Mouse (Mus musculus) kidney, adult 11 months (tissue): ENCODE measurements around the gene Twsg1.
"Not testable (repeated sequence)": the region's sequence is repeated elsewhere in the genome, so short reads cannot be mapped to it uniquely, and the experiment has no call there.

ENCODE experiments used
- DNase-seq: peaks from one replicate; pipeline ENCODE4 v3.0.0; 2022

The Twsg1 gene

GRCm38 (mm10) chr17:65950622-65951404, at the start of gene Twsg1:
Twsg1 (minus strand) TSS chr17:65951226.
- DNase-seq = peak; percentile 93

- DNase-seq = no peak
Observed at GRCm38 (mm10) chr17:65988151-65988820, 37.3 kb upstream of the Twsg1 start.

- not testable (repeated sequence) for DNase-seq
Observed at GRCm38 (mm10) chr17:65976720-65977119, 25.7 kb upstream of the Twsg1 start.

- no peak for DNase-seq
Observed at GRCm38 (mm10) chr17:65967751-65968150, 16.7 kb upstream of the Twsg1 start.

GRCm38 (mm10) chr17:65962263-65962662, 11.2 kb upstream of the Twsg1 start:
- DNase-seq = no peak

GRCm38 (mm10) chr17:65961606-65962136, 10.6 kb upstream of the Twsg1 start:
- no peak for DNase-seq

GRCm38 (mm10) chr17:65959011-65959410, 8.0 kb upstream of the Twsg1 start:
- DNase-seq = no peak

- DNase-seq = no peak
Observed at GRCm38 (mm10) chr17:65958366-65958765, 7.3 kb upstream of the Twsg1 start.

- no peak for DNase-seq
Observed at GRCm38 (mm10) chr17:65957782-65958325, 6.8 kb upstream of the Twsg1 start.

- no peak for DNase-seq
Observed at GRCm38 (mm10) chr17:65956993-65957781, 6.2 kb upstream of the Twsg1 start.

GRCm38 (mm10) chr17:65956140-65956539, 5.1 kb upstream of the Twsg1 start:
- no peak for DNase-seq

- DNase-seq = no peak
Observed at GRCm38 (mm10) chr17:65953959-65954358, 2.9 kb upstream of the Twsg1 start.

GRCm38 (mm10) chr17:65952083-65952482, 1.1 kb upstream of the Twsg1 start:
- no peak for DNase-seq

GRCm38 (mm10) chr17:65950183-65950582, 843 bp downstream of the Twsg1 start:
- no peak for DNase-seq

- DNase-seq = peak; percentile 49
Observed at GRCm38 (mm10) chr17:65947307-65947706, 3.7 kb downstream of the Twsg1 start.

GRCm38 (mm10) chr17:65945420-65945819, 5.6 kb downstream of the Twsg1 start:
- no peak for DNase-seq

- DNase-seq = peak; percentile 68
Observed at GRCm38 (mm10) chr17:65942394-65942793, 8.6 kb downstream of the Twsg1 start.

- DNase-seq = no peak
Observed at GRCm38 (mm10) chr17:65941275-65941674, 9.8 kb downstream of the Twsg1 start.

GRCm38 (mm10) chr17:65940221-65940620, 10.8 kb downstream of the Twsg1 start:
- DNase-seq = no peak

GRCm38 (mm10) chr17:65939461-65940192, 11.4 kb downstream of the Twsg1 start:
- no peak for DNase-seq

GRCm38 (mm10) chr17:65937671-65938070, 13.4 kb downstream of the Twsg1 start:
- DNase-seq = no peak

GRCm38 (mm10) chr17:65933741-65934140, 17.3 kb downstream of the Twsg1 start:
- DNase-seq = no peak
